Mouse (Mus musculus) erythroblast, embryonic 14.5 days (primary cell): ENCODE measurements around the gene Maml3.

Source experiments
- GATA1 ChIP-seq: IDR thresholded peaks from 2 replicates; pipeline ENCODE4 v1.6.1; 2012; ENCODE audit warnings: low read length, inconsistent platforms, mixed read lengths
- TAL1 ChIP-seq: IDR thresholded peaks from 3 replicates; pipeline ENCODE4 v1.6.1; 2012; ENCODE audit warnings: low read length, inconsistent platforms, mixed read lengths

DNA sequence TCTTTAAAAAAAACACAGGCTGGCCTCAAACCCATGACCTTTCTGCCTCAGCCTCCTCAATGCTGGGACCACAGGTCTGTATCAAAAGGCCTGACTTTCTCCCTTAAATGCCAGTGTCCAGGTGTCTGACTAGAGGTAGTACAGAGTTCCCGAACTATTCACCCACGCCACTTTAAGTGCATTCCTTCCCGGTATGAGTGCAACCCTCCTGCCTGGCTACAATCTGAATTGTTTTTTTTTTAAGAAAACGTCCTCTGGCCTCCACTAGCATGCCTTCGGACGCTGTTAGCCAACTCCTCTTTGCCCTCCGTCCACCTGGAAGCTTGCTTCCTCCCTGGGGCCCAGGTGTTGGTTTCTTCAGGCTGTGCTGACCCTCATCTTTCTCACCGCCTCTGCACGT lies 260.6 kb downstream of the Maml3 start:
- no peak for TF ChIP-seq GATA1
- TF ChIP-seq TAL1 = no peak
